Mouse (Mus musculus) ES-Bruce4 (cell line): ENCODE results near the gene Rassf5. TPM values are rescaled to one million over a fixed set of nuclear protein-coding genes. Genes with fewer than 3 reads are reported as not detected.

ENCODE experiments used
- H3K27ac ChIP-seq: 2 replicates; pipeline ENCODE4 v1.5.1; 2012; ENCODE audit warnings: low read length, inconsistent platforms; ENCODE audit not compliant: insufficient read depth
- H3K27me3 ChIP-seq: 2 replicates; pipeline ENCODE4 v1.6.1; 2012; ENCODE audit warnings: mild to moderate bottlenecking, low read length, inconsistent platforms; ENCODE audit not compliant: control insufficient read depth, poor library complexity, insufficient read depth, severe bottlenecking
- H3K36me3 ChIP-seq: 2 replicates; pipeline ENCODE4 v1.6.1; 2012; ENCODE audit warnings: inconsistent platforms, mild to moderate bottlenecking, low read length, moderate library complexity; ENCODE audit not compliant: control insufficient read depth, poor library complexity, insufficient read depth, severe bottlenecking
- H3K4me1 ChIP-seq: one replicate; pipeline ENCODE4 v1.8.1; 2011; ENCODE audit warnings: low read length; ENCODE audit not compliant: control insufficient read depth, insufficient read depth
- H3K4me3 ChIP-seq: 2 replicates; pipeline ENCODE4 v1.5.1; 2011; ENCODE audit warnings: low read depth, mild to moderate bottlenecking, low read length
- H3K9ac ChIP-seq: 2 replicates; pipeline ENCODE4 v1.6.1; 2012; ENCODE audit warnings: low read depth, mild to moderate bottlenecking, inconsistent platforms; ENCODE audit not compliant: poor library complexity, severe bottlenecking
- H3K9me3 ChIP-seq: replicated peaks from 2 replicates; pipeline ENCODE4 v1.6.1; 2012; ENCODE audit warnings: mild to moderate bottlenecking, low read length, inconsistent platforms; ENCODE audit not compliant: control insufficient read depth, poor library complexity, insufficient read depth, severe bottlenecking
- CTCF ChIP-seq: IDR thresholded peaks from one replicate; pipeline ENCODE4 v1.8.1; 2011; ENCODE audit warnings: low read depth, low read length
- EP300 ChIP-seq: IDR thresholded peaks from 2 replicates; pipeline ENCODE4 v1.6.1; 2011; ENCODE audit warnings: low read depth, low read length; ENCODE audit not compliant: insufficient read depth
- POLR2A ChIP-seq: IDR thresholded peaks from one replicate; pipeline ENCODE4 v1.8.1; 2011; ENCODE audit warnings: low read length; ENCODE audit not compliant: insufficient read depth
- polyA plus RNA-seq: library from polyadenylated mRNA; stranded (reverse); fragments of >200 nt; gene quantifications from 2 replicates; pipeline ENCODE4 v1.2.4, GENCODE M21; 2011; ENCODE audit warnings: low read depth; ENCODE audit not compliant: missing spikeins, insufficient read depth, insufficient read length

Gene Rassf5
- polyA plus RNA-seq, 1 experiment = 0.45 TPM

- no peak for TF ChIP-seq CTCF
- no peak for TF ChIP-seq EP300
- no peak for TF ChIP-seq POLR2A
- no peaks in the 10 kb centered on the region for H3K27me3 ChIP-seq
- H3K9ac ChIP-seq = no peak overlapping the region
- H3K4me1 ChIP-seq = no peaks in the 10 kb centered on the region
- H3K27ac ChIP-seq = no peak overlapping the region
- H3K4me3 ChIP-seq = no peak overlapping the region
- no peaks in the 10 kb centered on the region for H3K36me3 ChIP-seq
- no peaks in the 10 kb centered on the region for H3K9me3 ChIP-seq
Measured at GRCm38 (mm10) chr1:131223345-131223744, 21.7 kb downstream of the Rassf5 start.

- Histone ChIP-seq H3K9ac (no peak overlapping the region), H3K4me1 (no peaks in the 10 kb centered on the region), H3K36me3 (no peaks in the 10 kb centered on the region), H3K9me3 (no peaks in the 10 kb centered on the region), H3K4me3 (no peak overlapping the region), H3K27ac (no peak overlapping the region), H3K27me3 (no peaks in the 10 kb centered on the region)
- no peak for TF ChIP-seq EP300
- no peak for TF ChIP-seq POLR2A
- TF ChIP-seq CTCF = no peak
Measured at GRCm38 (mm10) chr1:131221822-131222590, 23.1 kb downstream of the Rassf5 start.

- Histone ChIP-seq H3K4me3 (no peak overlapping the region), H3K27ac (no peak overlapping the region), H3K36me3 (no peaks in the 10 kb centered on the region), H3K9me3 (no peaks in the 10 kb centered on the region), H3K27me3 (no peaks in the 10 kb centered on the region), H3K9ac (no peak overlapping the region), H3K4me1 (no peaks in the 10 kb centered on the region)
- TF ChIP-seq CTCF (no peak), POLR2A (no peak), EP300 (no peak)
Measured at GRCm38 (mm10) chr1:131218933-131219332, 26.1 kb downstream of the Rassf5 start.

GRCm38 (mm10) chr1:131213361-131213760 lies 31.7 kb downstream of the Rassf5 start:
- no peaks in the 10 kb centered on the region for H3K9me3 ChIP-seq
- H3K36me3 ChIP-seq = no peaks in the 10 kb centered on the region
- no peaks in the 10 kb centered on the region for H3K4me1 ChIP-seq
- no peaks in the 10 kb centered on the region for H3K27me3 ChIP-seq
- no peak overlapping the region for H3K27ac ChIP-seq
- H3K9ac ChIP-seq = no peak overlapping the region
- TF ChIP-seq CTCF (no peak), EP300 (no peak), POLR2A (no peak)
- no peak overlapping the region for H3K4me3 ChIP-seq

- no peak for TF ChIP-seq POLR2A
- no peak for TF ChIP-seq CTCF
- no peak for TF ChIP-seq EP300
Measured at GRCm38 (mm10) chr1:131212956-131213355, 32.1 kb downstream of the Rassf5 start.

GRCm38 (mm10) chr1:131211655-131212054 lies 33.4 kb downstream of the Rassf5 start:
- no peak overlapping the region for H3K27ac ChIP-seq
- no peak overlapping the region for H3K4me3 ChIP-seq
- H3K9ac ChIP-seq = no peak overlapping the region
- no peak for TF ChIP-seq CTCF
- no peaks in the 10 kb centered on the region for H3K4me1 ChIP-seq
- no peaks in the 10 kb centered on the region for H3K27me3 ChIP-seq
- no peaks in the 10 kb centered on the region for H3K36me3 ChIP-seq
- no peaks in the 10 kb centered on the region for H3K9me3 ChIP-seq

More at GRCm38 (mm10) chr1:131212956-131213355, 32.1 kb downstream of the Rassf5 start:
- H3K4me1 ChIP-seq = no peaks in the 10 kb centered on the region
- H3K9me3 ChIP-seq = no peaks in the 10 kb centered on the region
- H3K4me3 ChIP-seq = no peak overlapping the region
- H3K27ac ChIP-seq = no peak overlapping the region
- no peaks in the 10 kb centered on the region for H3K36me3 ChIP-seq
- no peaks in the 10 kb centered on the region for H3K27me3 ChIP-seq
- H3K9ac ChIP-seq = no peak overlapping the region
